Mouse (Mus musculus) spleen, postnatal 10 days (tissue): ENCODE measurements around the gene Rgcc.

ENCODE experiments used
- DNase-seq, 2 experiments: peaks; one replicate each; pipeline ENCODE4 v3.0.0; 2021 to 2022; ENCODE audit warnings: low spot score in 2 of 2

Gene Rgcc

DNA sequence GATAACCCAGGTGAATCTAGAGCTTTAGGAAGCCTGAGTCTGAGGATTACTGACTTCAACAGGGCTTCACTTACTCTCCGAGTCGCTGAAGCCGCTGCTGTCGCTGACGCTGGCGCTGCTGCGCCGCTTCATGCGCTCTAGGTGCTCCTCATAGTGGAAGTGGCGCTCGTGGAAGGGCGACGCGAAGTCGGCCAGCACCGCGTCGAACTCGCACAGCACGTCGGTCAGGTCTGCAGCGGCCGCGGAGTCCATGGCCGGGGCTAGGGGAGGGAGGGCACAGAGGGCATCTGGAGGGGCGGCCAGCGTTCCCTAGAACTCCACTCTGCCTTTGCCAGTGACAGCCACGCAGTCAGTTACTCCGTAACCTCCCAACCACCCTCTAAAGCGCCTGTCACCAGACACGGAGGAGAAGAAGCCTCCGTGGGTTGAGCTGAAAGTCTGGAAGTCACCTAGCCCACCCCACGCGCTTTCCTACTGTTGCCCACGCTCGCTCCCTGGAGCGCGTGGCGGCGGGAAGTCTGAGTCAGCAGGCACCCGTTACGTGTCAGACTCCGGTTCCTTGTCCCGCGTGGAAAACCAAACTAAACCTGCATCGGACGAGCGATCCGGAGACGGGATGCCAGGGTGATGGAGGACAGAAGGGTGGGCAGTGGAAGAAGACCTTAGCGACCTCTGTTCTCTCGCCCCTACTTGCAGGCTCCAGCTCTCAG lies 649 bp downstream of the Rgcc start:
- peak in 1 of 2 experiments; percentile 63 for DNase-seq

DNA sequence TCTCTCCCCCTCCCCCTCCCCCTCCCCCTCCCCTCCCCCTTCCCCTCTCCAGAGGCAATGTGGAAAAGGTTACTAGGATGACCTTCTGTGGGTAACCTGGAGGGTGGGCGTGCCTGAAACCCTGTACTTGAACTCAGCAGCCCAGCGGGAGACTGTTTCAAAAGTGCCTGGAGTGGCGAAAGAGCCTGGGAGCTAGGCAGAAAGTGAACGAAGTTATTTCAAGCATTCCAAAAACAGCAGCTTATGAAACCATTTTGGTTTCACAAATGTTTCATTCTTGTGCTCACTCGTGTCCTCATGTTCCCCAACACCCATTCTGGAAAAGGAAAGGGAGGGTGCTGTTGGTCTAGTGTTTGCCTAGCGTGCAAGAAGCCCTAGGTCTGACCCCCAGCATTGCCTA lies 1.6 kb downstream of the Rgcc start:
- DNase-seq = no peak

GRCm38 (mm10) chr14:79299230-79299629 lies 2.2 kb downstream of the Rgcc start:
- DNase-seq = no peak

DNA sequence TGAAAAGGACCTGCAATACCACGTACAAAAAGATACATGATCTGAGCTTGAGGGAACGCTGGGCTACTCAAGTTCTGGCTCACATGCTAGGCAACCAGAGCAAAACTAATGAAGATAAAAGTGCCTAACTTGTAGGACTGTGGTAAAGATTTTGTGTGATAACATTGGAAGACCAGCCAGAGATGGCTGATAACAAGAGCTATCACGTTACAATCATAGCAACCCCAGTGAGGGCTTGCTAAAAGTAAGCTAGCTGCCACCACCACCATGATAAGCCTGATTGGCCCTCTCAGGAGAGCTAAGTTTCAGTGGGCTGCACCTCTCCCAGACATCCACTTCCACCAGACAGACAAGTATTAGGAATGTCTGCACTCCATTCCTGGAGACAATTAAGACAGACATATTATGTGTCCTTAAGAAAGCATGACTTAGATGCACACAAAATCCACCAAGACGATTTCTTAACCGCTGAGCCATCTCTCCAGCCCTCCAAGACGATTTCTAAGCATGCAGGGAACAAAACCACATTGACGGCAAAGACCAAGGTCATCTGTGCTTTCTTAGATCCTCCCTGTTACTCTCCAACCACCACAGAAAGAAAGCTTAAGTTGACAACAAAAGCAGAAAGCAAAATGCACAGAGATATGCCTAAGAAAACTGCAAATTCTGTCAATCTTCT lies 3.0 kb downstream of the Rgcc start:
- DNase-seq = no peak

DNA sequence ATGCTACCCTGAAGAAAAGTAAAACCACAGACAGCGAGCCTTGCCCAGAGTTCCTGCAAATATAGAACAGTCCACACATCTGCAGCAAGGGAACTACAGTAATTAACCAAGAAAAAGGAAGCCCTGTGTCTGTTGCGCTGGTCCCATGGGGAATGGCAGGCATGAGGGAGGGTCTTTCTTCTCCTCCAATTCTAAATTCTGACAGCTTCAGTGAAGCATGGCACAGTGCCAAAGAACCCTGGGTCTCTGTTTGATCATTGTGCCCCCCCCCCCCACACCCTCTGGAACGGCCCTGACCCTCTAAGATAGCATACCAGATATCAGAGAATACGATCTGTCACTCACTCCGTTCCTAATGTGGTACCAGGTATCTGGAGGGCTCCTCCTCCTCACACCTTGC lies 4.6 kb downstream of the Rgcc start:
- peak in 1 of 2 experiments; percentile 43 for DNase-seq

DNA sequence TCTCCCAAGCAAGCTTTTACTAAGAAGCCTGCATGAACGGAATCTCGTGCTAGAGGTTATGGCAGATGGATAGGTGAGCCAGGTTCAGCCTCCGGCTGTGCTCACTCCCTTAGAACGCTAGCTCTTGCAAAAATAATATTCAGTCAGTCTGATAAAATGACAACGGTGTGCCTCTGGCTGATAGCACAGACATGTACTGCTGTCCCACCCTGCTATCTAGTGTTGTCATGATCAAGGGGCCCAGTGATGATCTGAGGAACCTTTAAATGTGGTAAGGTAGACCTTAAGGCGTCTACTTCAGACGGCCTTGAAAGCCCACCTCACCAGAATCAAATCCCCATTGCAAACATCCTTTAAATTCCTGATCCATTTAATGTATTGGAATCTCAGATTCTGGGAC lies 5.2 kb downstream of the Rgcc start:
- DNase-seq = no peak

DNA sequence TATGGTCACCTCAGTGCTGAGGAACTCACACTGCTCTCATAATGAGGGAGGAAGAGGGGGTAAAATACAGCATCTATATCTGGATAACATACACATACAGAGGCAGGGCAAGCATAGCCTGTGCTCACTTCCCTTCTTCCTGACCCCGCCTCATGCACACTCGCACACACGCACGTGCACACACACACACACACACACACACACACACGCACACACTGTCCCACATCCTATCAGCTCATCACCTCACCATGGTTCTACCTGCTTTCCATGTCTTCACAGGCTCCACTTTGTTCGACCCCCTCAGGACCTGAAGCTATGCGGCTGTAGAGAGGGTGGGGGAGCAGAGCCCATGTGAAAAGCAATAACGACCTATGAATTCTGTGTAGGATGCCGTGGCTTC lies 5.9 kb downstream of the Rgcc start:
- DNase-seq = no peak

DNA sequence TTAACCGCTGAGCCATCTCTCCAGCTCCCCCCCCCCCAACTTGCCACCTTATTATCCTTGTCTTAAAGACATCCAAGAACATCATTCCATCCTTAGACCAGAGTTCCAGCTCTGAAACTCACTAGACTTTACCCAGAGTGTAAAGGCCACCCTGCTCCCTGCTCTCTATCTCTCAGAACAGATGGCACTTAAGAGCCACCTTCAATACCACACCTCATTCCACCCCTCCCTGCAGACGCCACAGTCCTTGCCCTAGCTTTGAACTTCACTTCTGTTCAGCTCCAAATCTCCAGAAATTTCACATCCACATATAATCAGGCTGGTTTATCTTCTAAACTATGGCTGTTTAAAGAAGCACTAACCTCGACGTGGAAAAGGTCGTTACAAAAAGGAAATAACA lies 6.5 kb downstream of the Rgcc start:
- DNase-seq = peak in 1 of 2 experiments; percentile 63

- no peak for DNase-seq
These were observed 7.2 kb downstream of the Rgcc start for GRCm38 (mm10) chr14:79294051-79294814.

DNA sequence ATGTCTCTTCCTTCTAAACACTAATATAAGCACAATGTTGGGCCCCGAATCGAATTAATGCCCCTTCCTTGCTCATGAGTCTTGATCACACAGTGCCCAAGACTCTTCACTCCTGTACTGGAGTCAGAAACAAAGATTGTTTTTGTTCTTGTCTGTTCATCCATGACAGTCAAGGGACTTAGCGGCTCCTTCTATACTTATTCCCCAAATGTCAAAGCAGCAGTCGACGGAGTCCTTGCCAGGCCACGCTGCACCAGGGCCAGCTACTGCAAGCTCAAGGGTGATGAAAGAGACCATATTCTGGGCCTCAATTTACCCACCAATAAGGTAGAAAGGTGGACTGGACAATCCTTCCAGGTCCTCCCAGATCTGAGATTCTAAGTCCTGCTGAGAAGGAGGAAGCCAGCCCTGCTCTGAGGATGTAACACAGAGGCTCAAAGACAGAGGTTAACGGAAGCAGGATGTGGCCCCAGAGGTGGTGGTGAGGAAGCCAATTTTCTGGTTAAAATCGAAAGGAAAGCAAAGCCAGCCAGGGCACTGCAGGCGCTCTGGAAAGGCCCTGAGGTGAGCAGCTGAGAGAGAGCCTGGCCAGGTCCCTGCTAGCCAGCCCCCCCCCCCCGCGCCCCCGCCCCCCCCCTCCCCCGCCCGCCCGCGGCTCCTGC lies 8.2 kb downstream of the Rgcc start:
- peak in 1 of 2 experiments; percentile 59 for DNase-seq

GRCm38 (mm10) chr14:79291629-79292028 lies 9.8 kb downstream of the Rgcc start:
- no peak for DNase-seq

GRCm38 (mm10) chr14:79290683-79291425 lies 10.6 kb downstream of the Rgcc start:
- no peak for DNase-seq

GRCm38 (mm10) chr14:79289909-79290308 lies 11.5 kb downstream of the Rgcc start:
- DNase-seq = no peak

DNA sequence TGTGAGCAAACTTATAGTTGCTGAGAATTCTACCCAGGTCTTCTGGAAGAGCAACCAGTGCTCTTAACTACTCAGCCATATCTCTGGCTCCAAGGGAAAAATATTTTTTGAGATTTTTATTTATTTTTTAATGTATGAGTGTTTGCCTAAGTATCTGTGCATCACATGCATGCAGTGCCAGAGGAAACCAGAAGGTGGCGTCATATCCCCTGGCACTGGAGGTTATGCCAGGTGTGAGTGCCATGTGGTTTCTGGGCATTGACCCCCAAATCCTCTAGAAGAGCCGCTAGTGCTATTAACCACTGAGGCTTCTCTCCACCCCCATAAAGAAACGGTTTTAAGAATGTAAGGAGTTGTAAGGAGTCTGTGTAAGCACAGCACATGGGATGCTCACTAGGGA lies 13.2 kb downstream of the Rgcc start:
- DNase-seq = peak in 1 of 2 experiments; percentile 81

DNA sequence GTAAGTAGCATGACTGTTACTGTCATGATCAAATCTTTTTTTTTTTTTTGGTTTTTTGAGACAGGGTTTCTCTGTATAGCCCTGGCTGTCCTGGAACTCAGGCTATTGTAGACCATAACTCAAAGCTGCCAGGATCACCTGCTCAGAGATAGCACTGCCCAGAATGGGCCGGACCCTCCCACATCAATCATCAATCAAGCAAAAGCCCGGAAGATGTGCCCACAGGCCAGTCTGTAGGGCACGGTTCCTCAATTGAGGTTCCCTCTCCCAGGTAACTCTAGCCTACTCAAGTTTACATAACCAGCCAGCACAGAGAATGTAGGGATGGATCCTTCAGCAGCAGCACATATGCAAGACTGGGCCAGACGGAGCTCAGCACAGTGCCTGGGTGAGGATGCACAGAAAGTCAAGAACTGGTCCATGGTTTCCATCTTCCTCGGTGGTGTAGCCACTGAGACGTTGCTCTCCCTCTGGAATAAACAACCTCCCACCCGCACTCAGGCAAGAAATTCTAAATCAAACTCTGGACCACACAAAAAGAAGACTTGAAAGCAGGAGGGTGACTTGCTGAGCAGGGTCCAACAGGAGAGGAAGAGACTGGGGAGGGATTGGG lies 14.1 kb downstream of the Rgcc start:
- DNase-seq = no peak

- no peak for DNase-seq
These were observed 15.9 kb downstream of the Rgcc start for GRCm38 (mm10) chr14:79285549-79285948.

- DNase-seq = no peak
These were observed 16.8 kb downstream of the Rgcc start for GRCm38 (mm10) chr14:79284616-79285015.

GRCm38 (mm10) chr14:79283952-79284351 lies 17.5 kb downstream of the Rgcc start:
- DNase-seq = no peak

GRCm38 (mm10) chr14:79281894-79282553 lies 19.4 kb downstream of the Rgcc start:
- DNase-seq = no peak

GRCm38 (mm10) chr14:79280456-79280855 lies 21.0 kb downstream of the Rgcc start:
- DNase-seq = no peak
